Mouse (Mus musculus): ENCODE data around the gene Hdc. TPM values are rescaled to one million over a fixed set of nuclear protein-coding genes. Genes with fewer than 3 reads are reported as not detected.

The Hdc gene
- polyA plus RNA-seq, 1 experiment from 2014 or later: 26.8 TPM

DNA sequence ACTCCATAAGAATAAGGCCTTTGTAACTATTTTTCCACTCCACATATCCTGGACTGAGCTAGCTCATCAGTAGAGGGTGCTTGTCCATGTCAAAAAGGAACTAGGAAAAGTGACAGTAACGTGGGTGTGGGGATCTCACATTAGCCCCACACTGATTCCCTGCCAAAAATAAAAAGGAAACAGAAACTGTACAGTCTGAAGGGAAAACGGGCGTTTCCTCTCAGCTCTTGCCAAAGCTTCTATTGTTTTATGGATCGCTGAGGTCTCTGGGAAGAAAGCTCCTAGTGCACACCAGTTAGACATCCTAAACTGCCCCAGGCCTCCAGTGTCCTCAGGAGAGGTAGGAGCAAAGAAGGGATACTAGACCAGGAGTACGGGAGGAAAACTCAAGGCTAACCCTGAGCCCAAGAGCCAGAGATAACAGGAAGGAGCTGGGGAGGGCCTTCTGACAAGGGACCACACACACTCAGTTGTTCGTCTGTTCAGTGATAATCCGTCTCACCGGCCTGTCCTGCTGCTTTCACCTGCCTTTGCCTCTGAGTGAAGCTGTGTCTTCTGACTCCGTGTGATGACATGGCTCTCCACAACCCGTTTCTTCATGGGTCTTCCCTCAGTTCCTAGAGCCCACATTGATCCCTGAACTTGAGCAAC lies 11.4 kb downstream of the Hdc start:
- Histone ChIP-seq H3K9me3 (replicated peaks; ENCODE audit: control insufficient read depth, low read length) (no peaks in the 10 kb centered on the region), H3K9ac (ENCODE audit: low read length) (no peak overlapping the region), H3K4me3 (replicated peaks; ENCODE audit: low read length) (no peak overlapping the region), H3K27ac (ENCODE audit: low read length) (peak overlapping the region; percentile 22; the same call in 1 of the 2 replicates), H3K36me3 (ENCODE audit: control insufficient read depth, insufficient read depth, low read length) (no peaks in the 10 kb centered on the region), H3K27me3 (ENCODE audit: control insufficient read depth, insufficient read depth, low read length) (no peaks in the 10 kb centered on the region), H3K4me2 (ENCODE audit: low read depth, low read length) (0 out of 2 replicates have a peak overlapping the region, but pooled peaks have one; percentile 0), H3K4me1 (ENCODE audit: control insufficient read depth, insufficient read depth, low read length) (0 out of 2 replicates have a peak, but pooled peaks cover 4% of the 10 kb centered on the region)
- 55% methylated on average over 10 of the region's 10 CpGs for WGBS
- ATAC-seq (ENCODE audit: insufficient read depth, low FRiP score): no peak

- Histone ChIP-seq H3K9ac (ENCODE audit: low read length) (no peak overlapping the region), H3K36me3 (ENCODE audit: control insufficient read depth, insufficient read depth, low read length) (no peaks in the 10 kb centered on the region), H3K27me3 (ENCODE audit: control insufficient read depth, insufficient read depth, low read length) (no peaks in the 10 kb centered on the region), H3K9me3 (replicated peaks; ENCODE audit: control insufficient read depth, low read length) (no peaks in the 10 kb centered on the region), H3K4me3 (replicated peaks; ENCODE audit: low read length) (no peak overlapping the region), H3K27ac (ENCODE audit: low read length) (no peak overlapping the region), H3K4me1 (ENCODE audit: control insufficient read depth, insufficient read depth, low read length) (0 out of 2 replicates have a peak, but pooled peaks cover 4% of the 10 kb centered on the region), H3K4me2 (ENCODE audit: low read depth, low read length) (no peak overlapping the region)
- no peak for ATAC-seq (ENCODE audit: insufficient read depth, low FRiP score)
- 51% methylated on average over 4 of the region's 4 CpGs for WGBS
Measured at GRCm38 (mm10) chr2:126606688-126607062, 12.4 kb downstream of the Hdc start.

DNA sequence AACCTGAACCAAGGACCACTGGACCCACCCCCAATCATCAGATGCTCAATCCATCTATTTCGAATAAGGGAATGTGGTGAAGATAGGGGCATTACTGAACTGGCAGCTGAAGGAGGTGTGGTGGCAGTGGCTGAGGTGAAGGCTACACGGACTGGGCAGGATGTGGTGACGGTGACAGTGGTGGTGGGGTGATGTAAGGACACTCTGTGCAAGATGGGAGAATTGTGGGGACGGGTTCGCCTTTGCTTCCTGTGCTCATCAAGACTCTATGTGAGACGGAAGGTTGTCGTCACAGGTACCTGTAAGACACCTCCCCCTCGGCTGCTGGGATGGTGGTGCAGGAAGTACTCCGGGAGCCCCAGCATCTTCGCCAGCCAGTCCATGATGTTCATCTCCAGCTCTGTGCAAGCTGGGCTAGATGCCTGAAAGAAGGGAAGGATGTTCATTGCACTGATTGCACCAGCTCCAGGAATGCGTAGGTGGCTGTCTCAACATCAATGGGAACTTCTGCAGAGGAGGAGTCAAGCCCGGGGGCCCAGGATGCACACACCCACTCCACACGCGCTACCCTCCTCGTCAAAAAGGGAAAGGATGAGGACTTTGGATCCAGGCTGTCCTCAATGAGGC lies 12.9 kb downstream of the Hdc start:
- Histone ChIP-seq H3K4me2 (ENCODE audit: low read depth, low read length) (no peak overlapping the region), H3K27me3 (ENCODE audit: control insufficient read depth, insufficient read depth, low read length) (no peaks in the 10 kb centered on the region), H3K36me3 (ENCODE audit: control insufficient read depth, insufficient read depth, low read length) (no peaks in the 10 kb centered on the region), H3K9me3 (replicated peaks; ENCODE audit: control insufficient read depth, low read length) (no peaks in the 10 kb centered on the region), H3K4me1 (ENCODE audit: control insufficient read depth, insufficient read depth, low read length) (0 out of 2 replicates have a peak, but pooled peaks cover 4% of the 10 kb centered on the region), H3K9ac (ENCODE audit: low read length) (no peak overlapping the region), H3K4me3 (replicated peaks; ENCODE audit: low read length) (no peak overlapping the region), H3K27ac (ENCODE audit: low read length) (no peak overlapping the region)
- 84% methylated on average over 15 of the region's 15 CpGs for WGBS
- no peak for ATAC-seq (ENCODE audit: insufficient read depth, low FRiP score)

- Histone ChIP-seq H3K4me1 (ENCODE audit: control insufficient read depth, insufficient read depth, low read length) (no peaks in the 10 kb centered on the region), H3K27me3 (ENCODE audit: control insufficient read depth, insufficient read depth, low read length) (no peaks in the 10 kb centered on the region), H3K9ac (ENCODE audit: low read length) (no peak overlapping the region), H3K4me3 (replicated peaks; ENCODE audit: low read length) (no peak overlapping the region), H3K27ac (ENCODE audit: low read length) (no peak overlapping the region), H3K36me3 (ENCODE audit: control insufficient read depth, insufficient read depth, low read length) (no peaks in the 10 kb centered on the region), H3K4me2 (ENCODE audit: low read depth, low read length) (no peak overlapping the region), H3K9me3 (replicated peaks; ENCODE audit: control insufficient read depth, low read length) (no peaks in the 10 kb centered on the region)
- WGBS: 81% methylated on average over 14 of the region's 14 CpGs
- ATAC-seq (ENCODE audit: insufficient read depth, low FRiP score): no peak
Measured at GRCm38 (mm10) chr2:126601918-126602600, 17.0 kb downstream of the Hdc start.

- 80% methylated on average over 14 of the region's 14 CpGs for WGBS
- no peak overlapping the region for H3K27ac ChIP-seq (ENCODE audit: low read length)
- H3K4me3 ChIP-seq (replicated peaks; ENCODE audit: low read length): no peak overlapping the region
- no peak overlapping the region for H3K4me2 ChIP-seq (ENCODE audit: low read depth, low read length)
- no peaks in the 10 kb centered on the region for H3K36me3 ChIP-seq (ENCODE audit: control insufficient read depth, insufficient read depth, low read length)
- H3K4me1 ChIP-seq (ENCODE audit: control insufficient read depth, insufficient read depth, low read length): no peaks in the 10 kb centered on the region
- no peak overlapping the region for H3K9ac ChIP-seq (ENCODE audit: low read length)
- ATAC-seq (ENCODE audit: insufficient read depth, low FRiP score): no peak; the same call in 1 of the 2 replicates
- H3K9me3 ChIP-seq (replicated peaks; ENCODE audit: control insufficient read depth, low read length): no peaks in the 10 kb centered on the region
- no peaks in the 10 kb centered on the region for H3K27me3 ChIP-seq (ENCODE audit: control insufficient read depth, insufficient read depth, low read length)
Measured at GRCm38 (mm10) chr2:126600533-126600932, 18.6 kb downstream of the Hdc start.

DNA sequence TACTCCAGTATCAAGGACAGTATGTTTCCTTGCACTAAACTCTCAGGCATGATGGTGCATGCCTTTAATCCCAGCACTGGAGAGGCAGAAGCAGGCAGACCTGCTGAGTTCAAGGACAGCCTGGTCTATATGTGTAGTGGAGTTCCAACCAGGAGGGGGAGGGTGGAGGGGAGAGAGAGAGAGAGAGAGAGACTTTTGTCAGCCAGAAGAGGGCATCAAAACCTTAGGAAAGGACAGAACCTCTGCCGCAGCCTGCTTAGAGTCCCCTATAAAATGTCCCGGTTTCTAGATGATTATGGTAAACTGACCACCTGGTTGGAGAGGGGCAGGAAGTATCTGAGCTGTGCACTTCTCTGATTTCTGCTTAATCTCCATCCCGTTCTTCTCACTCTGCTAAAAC lies 20.1 kb downstream of the Hdc start:
- Histone ChIP-seq H3K4me3 (replicated peaks; ENCODE audit: low read length) (no peak overlapping the region), H3K4me1 (ENCODE audit: control insufficient read depth, insufficient read depth, low read length) (no peaks in the 10 kb centered on the region), H3K4me2 (ENCODE audit: low read depth, low read length) (no peak overlapping the region), H3K27me3 (ENCODE audit: control insufficient read depth, insufficient read depth, low read length) (no peaks in the 10 kb centered on the region), H3K36me3 (ENCODE audit: control insufficient read depth, insufficient read depth, low read length) (no peaks in the 10 kb centered on the region), H3K9ac (ENCODE audit: low read length) (no peak overlapping the region), H3K27ac (ENCODE audit: low read length) (no peak overlapping the region), H3K9me3 (replicated peaks; ENCODE audit: control insufficient read depth, low read length) (no peaks in the 10 kb centered on the region)
- 6% methylated on average over 3 of the region's 3 CpGs for WGBS
- peak; percentile 65; the same call in 1 of the 2 replicates for ATAC-seq (ENCODE audit: insufficient read depth, low FRiP score)

GRCm38 (mm10) chr2:126598359-126598758 lies 20.7 kb downstream of the Hdc start:
- Histone ChIP-seq H3K4me1 (ENCODE audit: control insufficient read depth, insufficient read depth, low read length) (no peaks in the 10 kb centered on the region), H3K4me3 (replicated peaks; ENCODE audit: low read length) (no peak overlapping the region), H3K27me3 (ENCODE audit: control insufficient read depth, insufficient read depth, low read length) (no peaks in the 10 kb centered on the region), H3K9me3 (replicated peaks; ENCODE audit: control insufficient read depth, low read length) (no peaks in the 10 kb centered on the region), H3K27ac (ENCODE audit: low read length) (no peak overlapping the region), H3K9ac (ENCODE audit: low read length) (no peak overlapping the region), H3K36me3 (ENCODE audit: control insufficient read depth, insufficient read depth, low read length) (no peaks in the 10 kb centered on the region), H3K4me2 (ENCODE audit: low read depth, low read length) (no peak overlapping the region)
- 42% methylated on average over 2 of the region's 2 CpGs for WGBS
- no peak for ATAC-seq (ENCODE audit: insufficient read depth, low FRiP score)

- Histone ChIP-seq H3K4me3 (replicated peaks; ENCODE audit: low read length) (no peak overlapping the region), H3K4me1 (ENCODE audit: control insufficient read depth, insufficient read depth, low read length) (no peaks in the 10 kb centered on the region), H3K4me2 (ENCODE audit: low read depth, low read length) (no peak overlapping the region), H3K36me3 (ENCODE audit: control insufficient read depth, insufficient read depth, low read length) (no peaks in the 10 kb centered on the region), H3K9ac (ENCODE audit: low read length) (no peak overlapping the region), H3K27ac (ENCODE audit: low read length) (no peak overlapping the region), H3K9me3 (replicated peaks; ENCODE audit: control insufficient read depth, low read length) (no peaks in the 10 kb centered on the region), H3K27me3 (ENCODE audit: control insufficient read depth, insufficient read depth, low read length) (no peaks in the 10 kb centered on the region)
- ATAC-seq (ENCODE audit: insufficient read depth, low FRiP score): peak; percentile 58; the same call in 1 of the 2 replicates
- WGBS: 75% methylated on average over 20 of the region's 20 CpGs
Measured at GRCm38 (mm10) chr2:126597279-126598241, 21.5 kb downstream of the Hdc start.
